Mouse (Mus musculus) liver, embryonic 11.5 days (tissue): ENCODE measurements around the gene Timp2. TPM values are rescaled to one million over a fixed set of nuclear protein-coding genes. Genes with fewer than 3 reads are reported as not detected.

Source experiments
- ATAC-seq: fragments of 200-750 bp; cut with Nextera tagmentation; replicated peaks from 2 replicates; pipeline ENCODE4 v1.8.0; 2017; ENCODE audit warnings: moderate number of reproducible peaks, mild to moderate bottlenecking, moderate TSS enrichment, moderate library complexity; ENCODE audit not compliant: low FRiP score
- DNase-seq: peaks from one replicate; pipeline ENCODE4 v3.0.0-alpha.2; 2017; ENCODE audit warnings: low spot score
- H3K27ac ChIP-seq: fragments of 300-500 bp; sonication (generic); 2 replicates; pipeline ENCODE4 v1.5.1; 2014; ENCODE audit warnings: mild to moderate bottlenecking, low read depth, low read length, control low read depth
- H3K27me3 ChIP-seq: fragments of 300-500 bp; sonication (generic); replicated peaks from 2 replicates; pipeline ENCODE4 v1.6.1; 2014; ENCODE audit warnings: low read length, mixed read lengths; ENCODE audit not compliant: control insufficient read depth, insufficient read depth
- H3K36me3 ChIP-seq: fragments of 300-500 bp; sonication (generic); 2 replicates; pipeline ENCODE4 v1.6.1; 2014; ENCODE audit warnings: mild to moderate bottlenecking, low read length, moderate library complexity, mixed read lengths; ENCODE audit not compliant: control insufficient read depth, insufficient read depth
- H3K4me1 ChIP-seq: fragments of 300-500 bp; sonication (generic); replicated peaks from 2 replicates; pipeline ENCODE4 v1.6.1; 2014; ENCODE audit warnings: low read length, mixed read lengths; ENCODE audit not compliant: control insufficient read depth, insufficient read depth
- H3K4me2 ChIP-seq: fragments of 300-500 bp; sonication (generic); 2 replicates; pipeline ENCODE4 v1.6.1; 2014; ENCODE audit warnings: mild to moderate bottlenecking, control low read depth, moderate library complexity
- H3K4me3 ChIP-seq: fragments of 300-500 bp; sonication (generic); 2 replicates; pipeline ENCODE4 v1.5.1; 2014; ENCODE audit warnings: low read depth, low read length, control low read depth
- H3K9ac ChIP-seq: fragments of 300-500 bp; sonication (generic); 2 replicates; pipeline ENCODE4 v1.6.1; 2014; ENCODE audit warnings: low read depth, low read length, control low read depth
- H3K9me3 ChIP-seq: fragments of 300-500 bp; sonication (generic); 2 replicates; pipeline ENCODE4 v1.6.1; 2016; ENCODE audit warnings: low read length, inconsistent platforms, mixed read lengths; ENCODE audit not compliant: control insufficient read depth
- WGBS: fragments of 180-500 bp; shearing (Covaris S2); extraction: QIAGEN DNeasy Blood & Tissue Kit; methylation state at CpG from one replicate; pipeline ENCODE4 v1.1.7; 2014; 5-methylcytosine and 5-hydroxymethylcytosine counted together
- polyA plus RNA-seq: library from polyadenylated mRNA; unstranded; fragments of >200 nt; fragmentation: Nextera tagmentation; extraction: Ambion mirVana; gene quantifications from 2 replicates; pipeline ENCODE4 v1.2.1, GENCODE M21; 2014

The Timp2 gene
- polyA plus RNA-seq, 1 experiment from 2014 or later, result 17.8 TPM

GRCm38 (mm10) chr11:118289562-118289961, 66.0 kb downstream of the Timp2 start:
- peaks cover 24% of the 10 kb centered on the region for H3K36me3 ChIP-seq
- no peaks in the 10 kb centered on the region for H3K27me3 ChIP-seq
- DNase-seq (no peak), ATAC-seq (no peak; the same call in 1 of the 2 replicates)
- WGBS, result under 1% methylated on average over 22 of the region's 22 CpGs
- H3K4me2 ChIP-seq, result peak overlapping the region; percentile 96
- peaks cover 13% of the 10 kb centered on the region for H3K4me1 ChIP-seq
- H3K9me3 ChIP-seq, result no peaks in the 10 kb centered on the region
- peak overlapping the region; percentile 60 for H3K27ac ChIP-seq
- peak overlapping the region; percentile 90 for H3K9ac ChIP-seq
- peak overlapping the region; percentile 83 for H3K4me3 ChIP-seq

DNA sequence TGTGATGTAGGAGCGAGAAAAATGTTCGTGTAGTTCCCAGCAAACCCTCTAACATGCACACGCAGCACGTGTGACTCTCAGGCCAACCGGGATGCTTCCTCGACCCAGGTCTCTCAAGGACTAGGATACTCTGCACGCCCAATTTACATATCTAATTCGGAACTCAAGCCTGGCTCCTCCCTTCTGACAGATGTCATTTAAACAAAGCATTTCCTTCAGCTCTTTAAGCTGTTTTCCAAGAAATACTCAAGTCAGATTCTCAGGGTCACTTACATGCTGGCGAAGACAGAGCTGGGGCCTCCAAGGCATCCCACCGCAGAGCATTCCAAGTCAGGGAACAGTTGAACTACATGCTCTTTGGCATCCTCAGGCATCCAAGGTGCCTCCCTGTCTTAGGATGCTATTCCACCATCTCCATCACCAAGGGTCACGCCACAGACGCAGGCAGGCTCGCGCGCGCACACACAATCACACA, 66.5 kb downstream of the Timp2 start:
- DNase-seq, result peak; percentile 45
- Histone ChIP-seq H3K27ac (peak overlapping the region; percentile 60; the same call in 1 of the 2 replicates), H3K4me1 (peaks cover 13% of the 10 kb centered on the region), H3K27me3 (no peaks in the 10 kb centered on the region), H3K4me2 (peak overlapping the region; percentile 96), H3K36me3 (peaks cover 28% of the 10 kb centered on the region), H3K4me3 (peak overlapping the region; percentile 83), H3K9me3 (no peaks in the 10 kb centered on the region), H3K9ac (peak overlapping the region; percentile 90)
- no peak for ATAC-seq
- WGBS, result 1% methylated on average over 16 of the region's 16 CpGs

GRCm38 (mm10) chr11:118287573-118287972, 68.0 kb downstream of the Timp2 start:
- Histone ChIP-seq H3K4me2 (no peak overlapping the region), H3K4me1 (peaks cover 13% of the 10 kb centered on the region), H3K9me3 (no peaks in the 10 kb centered on the region), H3K27ac (no peak overlapping the region), H3K36me3 (peaks cover 38% of the 10 kb centered on the region), H3K9ac (no peak overlapping the region), H3K27me3 (no peaks in the 10 kb centered on the region), H3K4me3 (no peak overlapping the region)
- no peak for ATAC-seq
- WGBS, result 94% methylated on average over 9 of the region's 9 CpGs
- no peak for DNase-seq

- WGBS, result 93% methylated on average over 9 of the region's 9 CpGs
- ATAC-seq, result no peak
- DNase-seq, result no peak
- no peak overlapping the region for H3K27ac ChIP-seq
- no peak overlapping the region for H3K4me2 ChIP-seq
- no peaks in the 10 kb centered on the region for H3K27me3 ChIP-seq
- no peak overlapping the region for H3K9ac ChIP-seq
- H3K36me3 ChIP-seq, result peaks cover 47% of the 10 kb centered on the region
- H3K9me3 ChIP-seq, result no peaks in the 10 kb centered on the region
- H3K4me1 ChIP-seq, result peaks cover 13% of the 10 kb centered on the region
- H3K4me3 ChIP-seq, result no peak overlapping the region
These were observed 69.1 kb downstream of the Timp2 start for GRCm38 (mm10) chr11:118286434-118286833.

- Histone ChIP-seq H3K27ac (no peak overlapping the region), H3K4me3 (no peak overlapping the region), H3K27me3 (no peaks in the 10 kb centered on the region), H3K4me2 (no peak overlapping the region), H3K9ac (no peak overlapping the region), H3K36me3 (peaks cover 47% of the 10 kb centered on the region), H3K9me3 (no peaks in the 10 kb centered on the region), H3K4me1 (peaks cover 12% of the 10 kb centered on the region)
- ATAC-seq, result no peak
- DNase-seq, result no peak
- WGBS, result 92% methylated on average over 13 of the region's 13 CpGs
These were observed 69.7 kb downstream of the Timp2 start for GRCm38 (mm10) chr11:118285791-118286190.

DNA sequence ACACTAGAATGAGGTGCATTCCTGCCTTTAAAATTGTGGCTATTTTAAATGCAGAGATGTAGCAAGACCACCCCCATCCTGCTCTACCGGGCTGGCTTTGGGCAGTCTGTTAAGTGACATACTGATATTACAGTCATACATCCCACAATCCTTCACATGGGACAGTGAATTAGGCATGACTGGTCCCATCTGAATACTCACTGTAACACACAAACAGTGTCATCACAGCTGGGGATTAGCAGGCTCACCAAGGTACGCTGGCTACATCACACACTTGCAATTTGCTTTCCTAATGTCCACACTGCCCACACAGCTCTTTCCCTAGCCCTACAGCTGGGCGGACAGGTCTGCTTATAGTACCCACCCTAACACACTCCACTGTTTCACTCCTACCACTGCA, 75.3 kb downstream of the Timp2 start:
- H3K4me3 ChIP-seq, result no peak overlapping the region
- ATAC-seq (no peak), DNase-seq (no peak)
- peaks cover 75% of the 10 kb centered on the region for H3K36me3 ChIP-seq
- H3K4me2 ChIP-seq, result no peak overlapping the region
- no peak overlapping the region for H3K27ac ChIP-seq
- WGBS, result 93% methylated on average over 3 of the region's 3 CpGs
- no peaks in the 10 kb centered on the region for H3K27me3 ChIP-seq
- no peaks in the 10 kb centered on the region for H3K9me3 ChIP-seq
- H3K9ac ChIP-seq, result no peak overlapping the region
- no peaks in the 10 kb centered on the region for H3K4me1 ChIP-seq

- Histone ChIP-seq H3K4me3 (no peak overlapping the region), H3K27me3 (no peaks in the 10 kb centered on the region), H3K27ac (no peak overlapping the region), H3K36me3 (peaks cover 81% of the 10 kb centered on the region), H3K9me3 (no peaks in the 10 kb centered on the region), H3K4me2 (no peak overlapping the region), H3K9ac (no peak overlapping the region), H3K4me1 (no peaks in the 10 kb centered on the region)
- no peak for DNase-seq
- no peak for ATAC-seq
- 83% methylated on average over 7 of the region's 7 CpGs for WGBS
These were observed 79.2 kb downstream of the Timp2 start for GRCm38 (mm10) chr11:118276328-118276727.

GRCm38 (mm10) chr11:118275092-118275491, 80.4 kb downstream of the Timp2 start:
- no peak for DNase-seq
- H3K4me2 ChIP-seq, result no peak overlapping the region
- H3K4me3 ChIP-seq, result no peak overlapping the region
- H3K27me3 ChIP-seq, result no peaks in the 10 kb centered on the region
- H3K27ac ChIP-seq, result no peak overlapping the region
- H3K9me3 ChIP-seq, result no peaks in the 10 kb centered on the region
- no peak overlapping the region for H3K9ac ChIP-seq
- WGBS, result 85% methylated on average over 9 of the region's 9 CpGs
- no peaks in the 10 kb centered on the region for H3K4me1 ChIP-seq
- no peak for ATAC-seq
- H3K36me3 ChIP-seq, result peaks cover 86% of the 10 kb centered on the region

- Histone ChIP-seq H3K36me3 (peaks cover 74% of the 10 kb centered on the region), H3K9ac (no peak overlapping the region), H3K27ac (no peak overlapping the region), H3K4me2 (no peak overlapping the region), H3K4me3 (no peak overlapping the region), H3K27me3 (no peaks in the 10 kb centered on the region), H3K9me3 (no peaks in the 10 kb centered on the region), H3K4me1 (no peaks in the 10 kb centered on the region)
- ATAC-seq (no peak), DNase-seq (no peak)
- 88% methylated on average over 3 of the region's 3 CpGs for WGBS
These were observed 85.7 kb downstream of the Timp2 start for GRCm38 (mm10) chr11:118269827-118270226.
